Mouse (Mus musculus): Measurements from ENCODE around the gene Hivep1.

GRCm38 (mm10) chr13:42092392-42093139 lies 40.7 kb downstream of the Hivep1 start:
- no peak for TF ChIP-seq CTCF (IDR thresholded peaks at IDR 0.05)
- TF ChIP-seq EP300 (IDR thresholded peaks at IDR 0.05): no peak

Measured in lung, postnatal 0 days (tissue).